ENCODE assay signal across 9 mouse cellular contexts in the genomic region with DNA sequence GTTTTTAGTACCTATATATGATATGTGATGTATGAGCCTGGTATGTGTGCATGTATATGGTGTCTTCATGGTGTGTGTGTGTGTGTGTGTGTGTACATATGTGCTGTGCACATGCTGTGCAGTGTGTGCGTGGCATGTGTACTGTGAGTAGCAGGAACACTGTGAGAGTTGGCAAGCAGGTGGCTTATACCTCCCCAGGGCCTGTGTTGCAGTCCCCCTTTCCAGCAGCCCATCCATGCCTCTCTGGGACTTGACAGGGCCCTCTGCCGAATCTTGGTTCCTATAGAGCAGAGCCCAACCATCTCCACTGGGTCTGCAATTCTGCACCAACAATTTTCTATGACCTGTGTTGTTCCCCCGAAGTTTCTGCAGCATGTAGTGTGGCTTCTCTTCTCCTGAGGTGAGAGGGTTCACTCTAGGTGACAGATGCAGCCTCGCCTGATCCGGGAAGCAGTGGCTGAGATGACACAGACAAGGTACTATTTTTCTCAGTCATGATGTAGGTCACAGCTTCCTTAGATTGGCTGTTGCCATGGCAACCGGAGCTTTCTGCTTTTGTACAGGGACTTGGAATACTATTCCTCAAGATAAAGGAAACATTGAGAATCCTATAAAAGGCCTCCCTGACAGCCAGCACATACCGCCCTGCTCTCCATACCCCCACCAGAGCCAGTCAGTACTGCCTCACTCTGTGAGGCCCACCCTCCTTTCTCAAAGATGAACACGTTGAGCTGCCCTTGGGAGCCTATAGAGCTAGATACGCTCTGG.
DNase-seq lines count a peak whose midpoint lies in the region; ATAC-seq lines count a peak whose summit lies in the region.
"Had no signal": no experiment of that assay in that cellular context is flagged by ENCODE, and none has a peak within 500 bp of the region (broad histone marks: within the 10 kb centered on the region; RNA-seq: fewer than 3 reads in every experiment).

No protein-coding gene starts in this region.

- intact Hi-C loops in gastrocnemius, postnatal 36 days (cut with DNase I), result no loop called here

- ATAC-seq in cerebellum, adult (ENCODE audit: insufficient number of reproducible peaks, low FRiP score, low TSS enrichment), result peak; percentile 49; the same call in 1 of the 2 replicates
- ATAC-seq in erythroblast, adult 5-6 weeks (replicated peaks; ENCODE audit: low FRiP score, poor library complexity, severe bottlenecking), result no peak

- no peak for DNase-seq in cerebellum, adult 9-10 months
- peak; percentile 82 to 88 for DNase-seq in frontal cortex, postnatal 14 days (ENCODE audit: low spot score in 2 of 2)
- DNase-seq in left cerebral cortex, adult 9 months (ENCODE audit: low spot score in 2 of 2), result peak; percentile 81 to 88
- peak; percentile 54 for DNase-seq in retina, embryonic 14.5 days (ENCODE audit: low spot score)
- no peak for DNase-seq in gastrocnemius, postnatal 36 days
- DNase-seq in heart, adult 18-20 months, result no peak
- DNase-seq: liver, embryonic 13.5 days had no signal

Comparison
In these comparisons a context has a peak if more than half of its experiments do, and no peak if none do; other contexts are left out.
1. DNase-seq: peak in frontal cortex, postnatal 14 days (2 of 2), left cerebral cortex, adult 9 months (2 of 2) and retina, embryonic 14.5 days (single experiment); none in cerebellum, adult 9-10 months (single experiment), gastrocnemius, postnatal 36 days (0 of 2) and heart, adult 18-20 months (0 of 2).